Mouse (Mus musculus) neural tube, embryonic 15.5 days (tissue): ENCODE measurements around the gene Raly. TPM values are rescaled to one million over a fixed set of nuclear protein-coding genes. Genes with fewer than 3 reads are reported as not detected.

ENCODE experiments used
- ATAC-seq: fragments of 200-750 bp; cut with Nextera tagmentation; 2 replicates; pipeline ENCODE4 v1.8.0; 2017; ENCODE audit warnings: mild to moderate bottlenecking, moderate TSS enrichment, moderate library complexity; ENCODE audit not compliant: low FRiP score
- H3K27ac ChIP-seq: fragments of 300-500 bp; sonication (generic); replicated peaks from 2 replicates; pipeline ENCODE4 v1.5.1; 2015; ENCODE audit warnings: mild to moderate bottlenecking, inconsistent platforms
- H3K27me3 ChIP-seq: fragments of 300-500 bp; sonication (generic); replicated peaks from 2 replicates; pipeline ENCODE4 v1.6.1; 2015; ENCODE audit warnings: inconsistent platforms
- H3K36me3 ChIP-seq: fragments of 300-500 bp; sonication (generic); 2 replicates; pipeline ENCODE4 v1.6.1; 2015; ENCODE audit warnings: inconsistent platforms
- H3K4me1 ChIP-seq: fragments of 300-500 bp; sonication (generic); 2 replicates; pipeline ENCODE4 v1.6.1; 2015; ENCODE audit warnings: inconsistent platforms
- H3K4me2 ChIP-seq: fragments of 300-500 bp; sonication (generic); 2 replicates; pipeline ENCODE4 v1.6.1; 2015; ENCODE audit warnings: inconsistent platforms, mild to moderate bottlenecking, moderate library complexity
- H3K4me3 ChIP-seq: fragments of 300-500 bp; sonication (generic); replicated peaks from 2 replicates; pipeline ENCODE4 v1.5.1; 2015; ENCODE audit warnings: mild to moderate bottlenecking, inconsistent platforms
- H3K9ac ChIP-seq: fragments of 300-500 bp; sonication (generic); replicated peaks from 2 replicates; pipeline ENCODE4 v1.6.1; 2015; ENCODE audit warnings: mild to moderate bottlenecking, inconsistent platforms
- H3K9me3 ChIP-seq: fragments of 300-500 bp; sonication (generic); replicated peaks from 2 replicates; pipeline ENCODE4 v1.6.1; 2016; ENCODE audit warnings: inconsistent platforms
- WGBS: fragments of 180-500 bp; shearing (Covaris S2); methylation state at CpG from one replicate; pipeline ENCODE4 v1.1.7; 2015; ENCODE audit warnings: mixed read lengths; 5-methylcytosine and 5-hydroxymethylcytosine counted together
- polyA plus RNA-seq: library from polyadenylated mRNA; unstranded; fragments of >200 nt; fragmentation: Nextera tagmentation; extraction: Ambion mirVana; gene quantifications from 2 replicates; pipeline ENCODE4 v1.2.1, GENCODE M21; 2015

Raly gene
- polyA plus RNA-seq, 1 experiment from 2014 or later: 26.2 TPM

DNA sequence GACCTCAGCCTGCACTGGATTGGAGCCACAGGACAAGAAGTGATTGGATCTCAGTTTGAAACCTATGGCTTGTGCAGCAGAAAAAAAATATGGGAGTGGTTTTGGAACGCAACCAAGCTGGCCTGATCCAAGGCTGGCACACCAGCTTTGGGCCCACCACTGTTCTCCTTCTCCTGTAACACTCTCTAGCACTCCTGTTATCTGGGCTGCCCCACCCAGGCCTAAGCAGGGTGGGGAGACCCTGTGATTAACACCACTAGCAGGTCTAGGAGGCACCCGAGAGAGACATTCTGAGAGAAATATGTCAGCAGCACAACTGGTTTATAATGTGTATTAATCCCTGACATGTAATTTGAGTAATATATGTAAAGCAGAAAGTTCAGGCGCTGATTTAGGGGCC, 27.7 kb upstream of the Raly start:
- Histone ChIP-seq H3K4me3 (no peak overlapping the region), H3K27ac (no peak overlapping the region), H3K9ac (no peak overlapping the region), H3K36me3 (no peaks in the 10 kb centered on the region), H3K4me1 (peaks cover 5% of the 10 kb centered on the region; the same call in 1 of the 2 replicates), H3K9me3 (no peaks in the 10 kb centered on the region), H3K4me2 (no peak overlapping the region), H3K27me3 (no peaks in the 10 kb centered on the region)
- WGBS: 65% methylated on average over 3 of the region's 3 CpGs
- no peak for ATAC-seq

DNA sequence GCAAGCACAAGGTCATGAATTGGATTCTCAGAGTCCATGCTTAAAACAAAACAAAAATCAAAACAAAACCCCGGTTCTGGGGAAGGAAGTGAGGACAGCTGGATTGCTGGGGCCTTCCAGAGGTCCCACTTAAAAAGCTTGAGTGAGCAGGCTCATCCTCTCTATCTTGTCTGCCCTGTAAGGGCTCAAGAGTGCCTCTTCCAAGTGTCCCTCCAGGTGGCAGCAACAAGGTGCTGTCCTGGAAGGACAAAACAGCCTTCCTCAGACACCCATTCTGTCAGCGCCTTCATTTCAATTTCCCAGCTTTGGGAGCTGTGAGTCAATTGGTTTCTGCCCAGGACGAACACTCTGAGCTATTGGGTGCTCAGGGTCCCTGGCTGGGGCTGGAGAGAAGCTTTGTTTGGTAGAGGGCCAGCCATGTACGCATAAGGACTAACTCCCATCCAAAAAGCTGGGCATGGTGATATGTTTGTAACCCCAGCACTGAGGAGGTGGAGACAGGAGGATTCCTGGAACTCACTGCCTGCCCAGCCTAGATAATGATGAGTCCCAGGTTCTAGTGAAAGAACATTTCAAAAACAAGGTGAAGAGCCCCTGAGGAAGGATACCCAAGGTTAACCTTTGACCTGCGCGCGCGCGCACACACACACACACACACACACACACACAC, 25.9 kb upstream of the Raly start:
- no peaks in the 10 kb centered on the region for H3K9me3 ChIP-seq
- no peaks in the 10 kb centered on the region for H3K36me3 ChIP-seq
- no peaks in the 10 kb centered on the region for H3K27me3 ChIP-seq
- peaks cover 9% of the 10 kb centered on the region; the same call in 1 of the 2 replicates for H3K4me1 ChIP-seq
- no peak overlapping the region for H3K4me3 ChIP-seq
- no peak overlapping the region for H3K9ac ChIP-seq
- ATAC-seq: no peak
- 84% methylated on average over 9 of the region's 9 CpGs for WGBS
- H3K27ac ChIP-seq: no peak overlapping the region
- H3K4me2 ChIP-seq: no peak overlapping the region

DNA sequence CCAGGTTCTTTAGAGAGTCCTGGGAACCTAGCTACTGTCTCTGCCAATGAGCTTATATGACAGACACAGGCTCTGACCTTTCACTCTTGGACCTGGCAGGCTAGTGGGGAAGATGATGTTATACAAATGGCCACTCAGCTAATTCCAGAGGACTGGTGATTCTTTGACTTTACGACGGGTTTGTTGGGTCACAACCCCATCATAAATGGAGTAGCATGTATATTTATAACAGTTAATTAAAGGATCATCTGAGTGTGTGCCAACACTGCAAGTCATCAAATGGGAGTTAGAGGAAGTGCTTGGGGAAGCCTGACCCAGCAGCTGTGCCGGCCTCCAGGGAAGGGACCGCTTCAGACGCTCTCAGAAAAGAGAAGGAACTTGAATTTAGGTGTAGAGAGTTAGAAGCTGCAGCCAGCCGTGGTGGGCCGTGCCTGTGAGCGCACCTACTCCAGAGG, 25.3 kb upstream of the Raly start:
- H3K27me3 ChIP-seq: no peaks in the 10 kb centered on the region
- peaks cover 9% of the 10 kb centered on the region; the same call in 1 of the 2 replicates for H3K4me1 ChIP-seq
- H3K9me3 ChIP-seq: no peaks in the 10 kb centered on the region
- H3K27ac ChIP-seq: no peak overlapping the region
- H3K4me3 ChIP-seq: no peak overlapping the region
- WGBS: 71% methylated on average over 8 of the region's 8 CpGs
- H3K4me2 ChIP-seq: no peak overlapping the region
- no peaks in the 10 kb centered on the region for H3K36me3 ChIP-seq
- no peak for ATAC-seq
- H3K9ac ChIP-seq: no peak overlapping the region

DNA sequence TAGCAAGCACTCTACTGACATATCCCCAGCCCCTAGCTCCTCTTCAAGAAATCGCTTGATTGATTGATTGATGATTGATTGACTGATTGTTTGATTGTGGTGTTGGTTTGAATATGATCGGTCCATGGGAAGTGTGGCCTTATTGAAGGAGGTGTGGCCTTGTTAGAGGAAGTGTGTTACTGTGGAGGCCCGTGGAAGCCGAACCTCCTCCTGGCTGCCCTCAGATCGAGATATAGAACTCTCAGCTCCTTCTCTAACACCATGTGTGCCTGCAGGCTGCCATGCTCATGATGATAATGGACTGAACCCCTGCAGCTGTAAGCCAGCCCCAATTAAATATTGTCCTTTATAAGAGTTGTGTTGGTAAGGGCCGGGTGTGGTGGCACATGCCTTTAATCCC, 23.8 kb upstream of the Raly start:
- Histone ChIP-seq H3K4me1 (peaks cover 9% of the 10 kb centered on the region; the same call in 1 of the 2 replicates), H3K27me3 (no peaks in the 10 kb centered on the region), H3K27ac (no peak overlapping the region), H3K9me3 (no peaks in the 10 kb centered on the region), H3K4me3 (no peak overlapping the region), H3K4me2 (no peak overlapping the region), H3K36me3 (no peaks in the 10 kb centered on the region), H3K9ac (no peak overlapping the region)
- 92% methylated on average over 6 of the region's 6 CpGs for WGBS
- ATAC-seq: no peak

DNA sequence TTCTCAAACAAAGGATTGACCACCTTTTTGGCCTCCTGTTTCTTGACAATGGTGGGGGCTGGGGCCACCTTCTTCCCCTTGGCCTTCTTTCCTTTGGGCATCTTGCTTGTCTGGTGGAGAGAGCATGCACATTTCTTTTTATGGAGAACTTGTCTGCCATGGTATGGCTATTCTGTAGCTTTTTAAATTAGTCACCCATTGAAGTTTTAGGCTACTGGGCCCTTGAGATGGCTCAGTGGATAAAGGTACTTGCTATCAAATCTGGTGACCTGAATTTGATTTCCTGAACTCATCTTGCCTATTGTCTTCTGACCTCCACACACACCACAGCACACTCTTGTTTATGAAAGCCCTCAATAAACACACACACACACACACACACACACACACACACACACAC, 21.0 kb upstream of the Raly start, which contains the start of gene Gm14214:
TSS of gene Gm14214 (minus strand) at position 101 of the 400 bp plus-strand sequence.
- ATAC-seq: no peak
- no peaks in the 10 kb centered on the region for H3K27me3 ChIP-seq
- 0 out of 2 replicates have a peak, but pooled peaks cover 4% of the 10 kb centered on the region for H3K4me1 ChIP-seq
- no peaks in the 10 kb centered on the region for H3K9me3 ChIP-seq
- no peak within 1 kb of the TSS for H3K4me2 ChIP-seq
- no peak within 1 kb of the TSS for H3K9ac ChIP-seq
- H3K36me3 ChIP-seq: no peaks in the 10 kb centered on the region
- H3K27ac ChIP-seq: no peak within 1 kb of the TSS
- no peak within 1 kb of the TSS for H3K4me3 ChIP-seq

DNA sequence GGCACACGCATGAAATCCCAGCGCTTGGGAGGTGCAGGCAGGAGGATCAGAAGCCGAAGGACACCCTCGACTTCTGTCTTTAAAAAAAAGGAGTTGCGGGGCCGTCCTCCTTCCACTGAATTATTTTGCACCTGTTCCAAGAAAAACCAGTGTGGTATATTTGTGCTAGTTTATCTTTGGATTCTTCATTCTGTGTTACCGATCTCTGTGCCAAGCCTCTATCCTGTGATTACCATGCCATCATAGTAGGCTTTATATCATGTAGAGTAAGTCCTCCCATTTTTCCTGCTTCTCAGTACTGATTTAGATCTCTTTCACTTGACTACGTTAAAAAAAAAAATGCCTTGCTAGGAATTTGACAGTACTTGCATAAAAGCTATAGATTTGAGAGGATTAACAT, 19.3 kb upstream of the Raly start:
- WGBS: 68% methylated on average over 8 of the region's 8 CpGs
- Histone ChIP-seq H3K27me3 (no peaks in the 10 kb centered on the region), H3K9me3 (no peaks in the 10 kb centered on the region), H3K4me3 (no peak overlapping the region), H3K36me3 (no peaks in the 10 kb centered on the region), H3K4me2 (no peak overlapping the region), H3K4me1 (0 out of 2 replicates have a peak, but pooled peaks cover 4% of the 10 kb centered on the region), H3K9ac (no peak overlapping the region), H3K27ac (no peak overlapping the region)
- no peak for ATAC-seq

DNA sequence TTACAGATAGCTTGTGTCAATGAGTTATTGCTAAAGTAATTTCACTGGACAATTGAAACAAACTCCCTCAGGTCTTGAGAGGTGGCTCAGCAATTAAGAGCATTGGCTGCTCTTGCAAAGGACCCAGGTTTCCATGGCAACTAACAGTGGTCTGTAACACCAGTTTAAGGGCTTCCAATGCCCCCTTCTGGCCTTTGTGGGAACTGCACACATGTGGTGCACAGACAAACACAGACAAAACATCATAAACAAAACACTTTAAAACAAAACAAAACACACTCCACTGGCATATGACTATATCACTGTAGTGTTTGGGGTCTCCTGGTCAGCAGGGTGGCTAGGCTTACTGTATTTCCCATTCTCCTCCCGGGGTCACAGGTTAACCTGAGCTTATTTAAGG, 16.9 kb upstream of the Raly start:
- 73% methylated on average over 1 of the region's 1 CpGs for WGBS
- Histone ChIP-seq H3K27ac (no peak overlapping the region), H3K27me3 (no peaks in the 10 kb centered on the region), H3K4me3 (no peak overlapping the region), H3K4me1 (no peaks in the 10 kb centered on the region), H3K4me2 (no peak overlapping the region), H3K36me3 (no peaks in the 10 kb centered on the region), H3K9ac (no peak overlapping the region), H3K9me3 (no peaks in the 10 kb centered on the region)
- no peak for ATAC-seq

DNA sequence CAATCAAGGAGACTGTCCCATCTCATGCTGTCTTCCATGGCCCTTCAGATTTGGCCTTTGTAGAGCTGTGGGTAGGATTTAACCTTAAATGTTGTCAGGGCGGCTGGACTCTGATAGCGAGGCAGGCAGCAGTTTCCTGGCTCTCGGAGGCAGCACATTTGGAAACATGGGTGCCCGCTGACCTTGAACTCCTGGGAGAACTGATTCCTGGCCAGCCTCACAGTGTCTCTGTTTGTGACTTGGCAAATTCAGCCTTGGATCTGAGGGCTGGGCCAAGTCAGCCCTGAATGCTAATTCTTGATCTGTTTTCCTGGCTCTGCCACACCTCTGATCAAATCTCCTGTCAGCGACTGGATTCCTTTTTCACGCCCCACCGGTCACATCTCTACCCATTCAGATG, 14.4 kb upstream of the Raly start:
- Histone ChIP-seq H3K27me3 (no peaks in the 10 kb centered on the region), H3K4me3 (no peak overlapping the region), H3K4me2 (no peak overlapping the region), H3K4me1 (no peaks in the 10 kb centered on the region), H3K36me3 (no peaks in the 10 kb centered on the region), H3K27ac (no peak overlapping the region), H3K9ac (no peak overlapping the region), H3K9me3 (no peaks in the 10 kb centered on the region)
- 79% methylated on average over 7 of the region's 7 CpGs for WGBS
- no peak for ATAC-seq

DNA sequence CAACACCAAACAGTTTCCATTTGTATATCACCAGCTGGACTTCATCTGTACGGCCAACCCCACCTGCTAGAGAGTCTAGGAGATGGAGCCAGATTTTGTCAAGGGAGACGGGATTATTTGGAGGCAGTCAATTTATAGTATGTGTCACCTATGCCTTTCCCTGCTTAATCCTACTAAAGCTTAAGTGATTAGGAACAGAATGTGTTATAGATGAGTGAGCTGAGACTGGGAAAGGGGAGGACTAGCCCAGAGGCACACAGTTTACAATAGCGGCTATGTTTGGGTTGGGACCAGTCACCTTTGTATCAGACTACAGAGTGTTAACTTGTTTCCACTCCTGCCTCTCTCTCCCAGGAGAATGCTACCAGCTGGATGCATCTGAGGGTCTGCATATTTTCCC, 11.2 kb upstream of the Raly start:
- ATAC-seq: no peak
- H3K9me3 ChIP-seq: no peaks in the 10 kb centered on the region

DNA sequence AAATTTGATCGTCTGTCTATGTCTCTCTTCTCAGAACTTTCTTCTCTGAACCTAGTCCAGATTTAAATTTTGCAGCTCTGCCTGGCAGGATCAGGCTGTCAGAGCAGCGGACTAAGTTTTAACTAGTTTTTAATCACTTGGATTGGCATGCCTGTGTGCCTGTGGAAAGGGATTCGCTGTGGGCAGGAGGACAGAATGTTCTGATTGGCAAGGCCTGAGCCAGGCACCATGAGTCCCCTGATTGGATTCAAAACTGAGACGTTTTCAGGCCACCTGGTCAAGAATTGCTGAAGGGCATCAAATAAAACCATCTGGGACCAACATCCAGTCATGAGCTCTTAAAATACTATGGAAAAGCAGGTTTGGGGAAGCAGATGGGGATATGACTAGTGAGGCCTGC, 8.5 kb upstream of the Raly start:
- Histone ChIP-seq H3K4me2 (no peak overlapping the region), H3K4me1 (peaks cover 16% of the 10 kb centered on the region), H3K27ac (no peak overlapping the region), H3K9me3 (no peaks in the 10 kb centered on the region), H3K27me3 (no peaks in the 10 kb centered on the region), H3K4me3 (no peak overlapping the region), H3K9ac (no peak overlapping the region), H3K36me3 (no peaks in the 10 kb centered on the region)
- WGBS: 72% methylated on average over 4 of the region's 4 CpGs
- ATAC-seq: no peak

More for the DNA sequence above, 11.2 kb upstream of the Raly start:
- Histone ChIP-seq H3K4me1 (peaks cover 11% of the 10 kb centered on the region), H3K9ac (no peak overlapping the region), H3K36me3 (no peaks in the 10 kb centered on the region), H3K4me3 (no peak overlapping the region), H3K4me2 (no peak overlapping the region), H3K27me3 (no peaks in the 10 kb centered on the region), H3K27ac (no peak overlapping the region)
- 82% methylated on average over 3 of the region's 3 CpGs for WGBS

DNA sequence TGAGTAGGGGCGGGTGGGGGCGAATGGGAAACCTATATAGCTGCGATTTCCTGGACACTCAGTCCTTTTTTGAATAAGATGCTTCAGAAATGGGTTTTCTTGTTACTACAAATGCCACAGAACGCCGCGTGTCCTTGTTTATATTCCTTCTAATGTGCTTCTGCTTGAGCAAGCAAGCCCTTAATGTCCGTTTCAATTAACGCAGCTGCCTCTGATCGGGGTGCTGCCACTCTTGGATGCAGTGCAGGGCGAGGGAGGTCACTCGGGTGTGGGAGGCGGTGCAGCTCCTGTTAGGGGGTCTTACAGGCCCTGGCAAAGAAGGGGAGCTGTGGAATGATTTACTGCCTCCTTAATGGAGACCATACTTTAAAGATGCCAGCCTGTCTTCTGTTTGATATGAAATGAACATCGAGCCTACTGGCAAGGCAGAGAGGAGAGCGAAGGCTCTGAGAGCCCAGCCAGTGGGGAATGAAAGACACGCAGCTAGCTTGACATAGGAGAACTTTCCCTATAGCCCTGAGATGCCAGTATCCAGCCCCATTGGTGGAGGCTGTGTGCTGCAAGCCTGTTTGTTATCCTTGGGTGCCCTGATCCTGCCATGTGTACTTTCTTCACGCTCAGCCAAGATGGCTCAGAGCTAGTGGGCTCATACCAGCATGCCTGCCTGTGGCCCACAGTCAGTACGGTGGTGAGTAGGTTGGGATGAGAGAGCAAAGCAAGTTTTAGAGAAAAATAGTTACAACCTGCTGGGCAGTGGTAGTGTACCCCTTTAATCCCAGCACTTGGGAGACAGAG, 7.8 kb upstream of the Raly start:
- no peak overlapping the region for H3K9ac ChIP-seq
- no peaks in the 10 kb centered on the region for H3K9me3 ChIP-seq
- H3K36me3 ChIP-seq: no peaks in the 10 kb centered on the region
- H3K27me3 ChIP-seq: no peaks in the 10 kb centered on the region
- H3K27ac ChIP-seq: no peak overlapping the region
- ATAC-seq: no peak
- H3K4me3 ChIP-seq: no peak overlapping the region
- peaks cover 16% of the 10 kb centered on the region for H3K4me1 ChIP-seq
- 43% methylated on average over 17 of the region's 17 CpGs for WGBS
- no peak overlapping the region for H3K4me2 ChIP-seq

DNA sequence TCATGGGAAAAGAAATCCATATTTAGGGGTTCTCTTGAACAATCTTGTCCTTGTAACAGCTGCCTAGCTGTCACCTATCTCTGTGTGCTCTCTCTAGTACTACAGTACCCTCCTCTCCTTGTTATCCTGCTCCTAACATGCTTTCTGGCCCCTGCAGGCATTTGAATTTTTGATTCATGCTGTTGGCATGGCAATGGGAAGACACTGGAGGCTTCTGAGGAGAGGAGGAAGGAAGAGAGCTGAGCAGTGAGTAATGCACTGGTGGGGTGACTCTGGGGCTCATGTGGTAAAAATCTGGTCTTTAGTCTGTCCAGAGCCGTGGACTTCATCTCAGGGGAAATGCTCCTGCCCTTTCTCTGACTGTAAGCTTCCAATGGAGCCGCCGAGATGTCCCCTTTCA, 5.6 kb upstream of the Raly start:
- no peak for ATAC-seq
- peaks cover 23% of the 10 kb centered on the region for H3K4me1 ChIP-seq
- H3K27ac ChIP-seq: no peak overlapping the region
- no peak overlapping the region for H3K4me2 ChIP-seq
- H3K27me3 ChIP-seq: no peaks in the 10 kb centered on the region
- no peaks in the 10 kb centered on the region for H3K9me3 ChIP-seq
- H3K9ac ChIP-seq: no peak overlapping the region
- H3K4me3 ChIP-seq: no peak overlapping the region
- H3K36me3 ChIP-seq: no peaks in the 10 kb centered on the region
- 62% methylated on average over 3 of the region's 3 CpGs for WGBS
